Comparison of ENCODE assay signal across 8 mouse cellular contexts in genomic region chr4:134683008-134683407, GRCm38 (mm10). TPM values are rescaled to one million over a fixed set of nuclear protein-coding genes. Genes with fewer than 3 reads are reported as not detected.
DNase-seq lines count a peak whose midpoint lies in the region; ATAC-seq and TF ChIP-seq lines count a peak whose summit lies in the region.

No protein-coding gene starts in this region.

- TF ChIP-seq CTCF in kidney, adult 2 months (conservative IDR thresholded peaks at IDR 0.05; ENCODE audit: insufficient read depth, insufficient read length, low read depth, low read length) = no peak

- H3K9ac ChIP-seq in heart, embryonic 16.5 days (ENCODE audit: low read length) = no peak overlapping the region

- no peaks in the 10 kb centered on the region for H3K36me3 ChIP-seq in kidney, adult 2 months (ENCODE audit: control insufficient read depth, insufficient read depth, low read length)
- no peaks in the 10 kb centered on the region for H3K36me3 ChIP-seq in heart, embryonic 16.5 days (ENCODE audit: control insufficient read depth, insufficient read depth)

- TF ChIP-seq POLR2A in kidney, adult 2 months (IDR thresholded peaks at IDR 0.05; ENCODE audit: low read depth, low read length) = no peak

- WGBS in kidney, adult 2 months = 15% methylated on average over 13 of the region's 13 CpGs
- 43% methylated on average over 13 of the region's 13 CpGs for WGBS in heart, embryonic 16.5 days

- DNase-seq in kidney, adult 2 months = peak; percentile 37
- DNase-seq in kidney, adult 18-20 months = no peak
- peak; percentile 75 for DNase-seq in brain, adult 2 months (ENCODE audit: low read depth, low spot score)
- peak; percentile 34 for DNase-seq in lung, postnatal 36 days
- no peak for DNase-seq in spleen, adult 12 weeks (ENCODE audit: low spot score)
- no peak for DNase-seq in testis, postnatal 14 days (ENCODE audit: low spot score)
- no peak for DNase-seq in gastrocnemius, postnatal 4 days (ENCODE audit: low spot score in 2 of 2)

- peaks cover 4% of the 10 kb centered on the region; the same call in 1 of the 2 replicates for H3K9me3 ChIP-seq in heart, embryonic 16.5 days (replicated peaks; ENCODE audit: control insufficient read depth, low read length)

- peaks cover 6% of the 10 kb centered on the region for H3K4me1 ChIP-seq in kidney, adult 2 months (ENCODE audit: control insufficient read depth, insufficient read depth, low read length)
- peaks cover 8% of the 10 kb centered on the region for H3K4me1 ChIP-seq in heart, embryonic 16.5 days (ENCODE audit: control insufficient read depth, insufficient read depth, low read length)

- H3K4me3 ChIP-seq in kidney, adult 2 months (ENCODE audit: insufficient read depth, low read depth, low read length) = no peak overlapping the region
- no peak overlapping the region for H3K4me3 ChIP-seq in heart, embryonic 16.5 days (ENCODE audit: low read length)

- peak; percentile 32; the same call in 1 of the 2 replicates for ATAC-seq in heart, embryonic 16.5 days (replicated peaks; ENCODE audit: extremely low read depth, insufficient read depth, low FRiP score)

- H3K4me2 ChIP-seq in heart, embryonic 16.5 days (ENCODE audit: low read depth, low read length) = peak overlapping the region; percentile 19; the same call in 1 of the 2 replicates

- H3K27ac ChIP-seq in kidney, adult 2 months (ENCODE audit: insufficient read depth, low read depth, low read length) = 0 out of 2 replicates have a peak overlapping the region, but pooled peaks have one; percentile 29
- peak overlapping the region; percentile 49 for H3K27ac ChIP-seq in heart, embryonic 16.5 days (ENCODE audit: low read length)

- no peaks in the 10 kb centered on the region for H3K27me3 ChIP-seq in kidney, adult 2 months (replicated peaks; ENCODE audit: control insufficient read depth, insufficient read depth, low read length)
- no peaks in the 10 kb centered on the region for H3K27me3 ChIP-seq in heart, embryonic 16.5 days (ENCODE audit: control insufficient read depth, insufficient read depth, low read length)

RNA-seq across cellular contexts. Expression of gene Man1c1, which starts 21.1 kb away (rescaled TPM):
- polyA plus RNA-seq in kidney, adult 2 months (2012; rRNA removed) = 4.6 and 4.7 TPM in 2 replicates
- 4.4 and 5.1 TPM in 2 replicates for polyA plus RNA-seq in heart, embryonic 16.5 days (2015; fragmentation: Nextera tagmentation; extraction: Ambion mirVana)
- 10 to 100 TPM; 16.7 to 17.9 TPM for total RNA-seq in gastrocnemius, postnatal 4 days (2021)

Comparison
In these comparisons a context has a peak if more than half of its experiments do, and no peak if none do; other contexts are left out.
1. DNase-seq: peak in kidney, adult 2 months (single experiment), brain, adult 2 months (single experiment) and lung, postnatal 36 days (single experiment); none in kidney, adult 18-20 months (single experiment), spleen, adult 12 weeks (single experiment), testis, postnatal 14 days (single experiment) and gastrocnemius, postnatal 4 days (0 of 2).